In the genomic region with DNA sequence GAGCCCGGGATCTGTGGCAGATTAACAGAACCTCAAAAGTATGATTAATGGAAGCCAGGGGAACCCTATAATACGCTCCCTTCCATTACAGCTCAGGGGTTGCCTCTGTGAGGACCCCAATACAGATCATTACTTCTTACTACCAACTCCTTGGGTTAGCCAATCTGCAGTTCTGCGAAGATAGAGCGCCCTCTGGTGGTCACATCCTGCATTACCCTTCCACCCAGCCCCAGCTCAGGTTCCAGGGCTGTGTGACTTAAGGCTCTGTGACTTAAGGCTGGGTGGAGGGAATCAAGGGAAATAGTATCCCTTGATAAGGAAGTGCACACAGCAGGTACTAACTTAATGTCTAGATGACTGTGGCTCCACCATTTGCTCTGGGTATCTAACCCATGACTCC, we compare ENCODE assay signal across 8 mouse cellular contexts. TPM values are rescaled to one million over a fixed set of nuclear protein-coding genes. Genes with fewer than 3 reads are reported as not detected.
DNase-seq lines count a peak whose midpoint lies in the region; ATAC-seq and TF ChIP-seq lines count a peak whose summit lies in the region.
"Had no signal": no experiment of that assay in that cellular context is flagged by ENCODE, and none has a peak within 500 bp of the region (broad histone marks: within the 10 kb centered on the region; RNA-seq: fewer than 3 reads in every experiment).

No protein-coding gene starts in this region.

- TF ChIP-seq POLR2A in cerebellum, adult 2 months (IDR thresholded peaks at IDR 0.05; ENCODE audit: borderline replicate concordance, insufficient read depth, low read length): no peak
- TF ChIP-seq POLR2A in small intestine, adult 2 months (IDR thresholded peaks at IDR 0.05; ENCODE audit: low read depth, low read length): no peak

- H3K27me3 ChIP-seq in cerebellum, adult 2 months (ENCODE audit: control insufficient read depth, insufficient read depth, low read length): no peaks in the 10 kb centered on the region
- H3K27me3 ChIP-seq in hindbrain, embryonic 15.5 days: no peaks in the 10 kb centered on the region
- H3K27me3 ChIP-seq in midbrain, embryonic 12.5 days: no peaks in the 10 kb centered on the region
- H3K27me3 ChIP-seq in small intestine, adult 2 months (ENCODE audit: control insufficient read depth, insufficient read depth, low read length): no peaks in the 10 kb centered on the region

- intact Hi-C loops in left cerebral cortex, adult 2 months (cut with DNase I): loop anchor here (1.0 to 5.0 kb wide), 5 partner anchors 45 to 216 kb away; no protein-coding TSS in a partner anchor

- peak; percentile 81; the same call in 1 of the 2 replicates for ATAC-seq in frontal cortex, adult (ENCODE audit: low TSS enrichment)
- ATAC-seq in hindbrain, embryonic 15.5 days (ENCODE audit: low FRiP score, low read depth): peak; percentile 49; the same call in 1 of the 2 replicates
- 0 out of 2 replicates have a peak, but pooled peaks have one; percentile 27 for ATAC-seq in midbrain, embryonic 12.5 days (ENCODE audit: low FRiP score, low read depth)

- no peak overlapping the region for H3K27ac ChIP-seq in cerebellum, adult 2 months (ENCODE audit: insufficient read depth, low read length)
- no peak overlapping the region for H3K27ac ChIP-seq in hindbrain, embryonic 15.5 days (replicated peaks)
- no peak overlapping the region for H3K27ac ChIP-seq in left cerebral cortex, adult 2 months
- no peak overlapping the region for H3K27ac ChIP-seq in midbrain, embryonic 12.5 days (replicated peaks)
- no peak overlapping the region for H3K27ac ChIP-seq in small intestine, adult 2 months (ENCODE audit: insufficient read depth, low read depth, low read length)
- H3K27ac ChIP-seq: macrophage had no signal

- H3K4me1 ChIP-seq in cerebellum, adult 2 months (ENCODE audit: control insufficient read depth, insufficient read depth, low read length): peaks cover 18% of the 10 kb centered on the region
- no peaks in the 10 kb centered on the region for H3K4me1 ChIP-seq in hindbrain, embryonic 15.5 days (replicated peaks)
- no peaks in the 10 kb centered on the region for H3K4me1 ChIP-seq in midbrain, embryonic 12.5 days
- H3K4me1 ChIP-seq in small intestine, adult 2 months (ENCODE audit: control insufficient read depth, insufficient read depth, insufficient read length, low read length): no peaks in the 10 kb centered on the region

- DNase-seq in R1 (ENCODE audit: low read depth, low spot score): peak; percentile 81
- DNase-seq in cerebellum, adult 2 months: peak; percentile 75 to 91
- peak; percentile 79 to 88 for DNase-seq in left cerebral cortex, adult 2 months (ENCODE audit: extremely low spot score in 1 of 2, low spot score in 2 of 2)

- TF ChIP-seq CTCF in cerebellum, adult 2 months (IDR thresholded peaks at IDR 0.05; ENCODE audit: borderline replicate concordance, insufficient read depth, low read depth, low read length): peak; percentile 97
- TF ChIP-seq CTCF in left cerebral cortex, adult 2 months (IDR thresholded peaks at IDR 0.05): peak; percentile 99
- peak; percentile 89; the same call in 1 of the 2 replicates for TF ChIP-seq CTCF in small intestine, adult 2 months (IDR thresholded peaks at IDR 0.05; ENCODE audit: extremely low read depth, insufficient read length, insufficient replicate concordance, low read depth, low read length)

- no peak overlapping the region for H3K4me3 ChIP-seq in cerebellum, adult 2 months (replicated peaks; ENCODE audit: insufficient read depth, low read depth, low read length)
- no peak overlapping the region for H3K4me3 ChIP-seq in hindbrain, embryonic 15.5 days
- H3K4me3 ChIP-seq in left cerebral cortex, adult 2 months: no peak overlapping the region
- H3K4me3 ChIP-seq in midbrain, embryonic 12.5 days: no peak overlapping the region
- H3K4me3 ChIP-seq in small intestine, adult 2 months (ENCODE audit: low read depth, low read length): no peak overlapping the region

- WGBS in cerebellum, adult 2 months: 25% methylated on average over 4 of the region's 4 CpGs
- WGBS in hindbrain, embryonic 15.5 days: 25% methylated on average over 4 of the region's 4 CpGs
- 26% methylated on average over 4 of the region's 4 CpGs for WGBS in midbrain, embryonic 12.5 days
- WGBS in small intestine, adult 2 months: 20% methylated on average over 4 of the region's 4 CpGs

- H3K4me2 ChIP-seq in hindbrain, embryonic 15.5 days: no peak overlapping the region
- no peak overlapping the region for H3K4me2 ChIP-seq in midbrain, embryonic 12.5 days (replicated peaks)

- H3K9ac ChIP-seq in hindbrain, embryonic 15.5 days: no peak overlapping the region
- no peak overlapping the region for H3K9ac ChIP-seq in midbrain, embryonic 12.5 days (replicated peaks)

- H3K9me3 ChIP-seq in hindbrain, embryonic 15.5 days: no peaks in the 10 kb centered on the region
- no peaks in the 10 kb centered on the region for H3K9me3 ChIP-seq in midbrain, embryonic 12.5 days

- peaks cover 17% of the 10 kb centered on the region for H3K36me3 ChIP-seq in hindbrain, embryonic 15.5 days
- H3K36me3 ChIP-seq in midbrain, embryonic 12.5 days: peaks cover 49% of the 10 kb centered on the region
- no peaks in the 10 kb centered on the region for H3K36me3 ChIP-seq in small intestine, adult 2 months (ENCODE audit: control insufficient read depth, insufficient read depth, low read length)

RNA-seq across cellular contexts. Expression of gene Slc29a4, which starts 25.7 kb away (rescaled TPM):
- polyA plus RNA-seq in cerebellum, adult 2 months (2012; rRNA removed): 62.3 and 80.7 TPM in 2 replicates
- 82.0 and 99.5 TPM in 2 replicates for polyA plus RNA-seq in hindbrain, embryonic 15.5 days (2015; fragmentation: Nextera tagmentation; extraction: Ambion mirVana)
- total RNA-seq in left cerebral cortex, adult 2 months (2021): 10 to 100 TPM; 10.1 to 11.2 TPM
- 49.3 and 50.3 TPM in 2 replicates for polyA plus RNA-seq in midbrain, embryonic 12.5 days (2016; fragmentation: Nextera tagmentation; extraction: Ambion mirVana)
- polyA plus RNA-seq in small intestine, adult 2 months (2012; rRNA removed): 1.1 and 2.6 TPM in 2 replicates
- polyA plus RNA-seq: macrophage had no signal

Comparison
In these comparisons a context has a peak if more than half of its experiments do, and no peak if none do; other contexts are left out.
1. ATAC-seq: peak in every context shown above with its lines; median percentile 81 in frontal cortex, adult; 49 in hindbrain, embryonic 15.5 days; 27 in midbrain, embryonic 12.5 days.
2. RNA of gene Slc29a4, which starts 25.7 kb away (polyA plus RNA-seq): 82.0 to 99.5 TPM in hindbrain, embryonic 15.5 days, 62.3 to 80.7 TPM in cerebellum, adult 2 months and 49.3 to 50.3 TPM in midbrain, embryonic 12.5 days; 1.1 to 2.6 TPM in small intestine, adult 2 months; every median in the first group is over 10 times any median in the second.
3. Peak in every context shown above with its lines, with median percentiles within 50 percentile points of each other: DNase-seq and CTCF ChIP-seq.